Mouse (Mus musculus) kidney, adult 8-10 months (tissue): Measurements from ENCODE around the gene Rab25.

ENCODE experiments used
- DNase-seq, 2 experiments: peaks; one replicate each; pipeline ENCODE4 v3.0.0; 2022

The Rab25 gene

DNA sequence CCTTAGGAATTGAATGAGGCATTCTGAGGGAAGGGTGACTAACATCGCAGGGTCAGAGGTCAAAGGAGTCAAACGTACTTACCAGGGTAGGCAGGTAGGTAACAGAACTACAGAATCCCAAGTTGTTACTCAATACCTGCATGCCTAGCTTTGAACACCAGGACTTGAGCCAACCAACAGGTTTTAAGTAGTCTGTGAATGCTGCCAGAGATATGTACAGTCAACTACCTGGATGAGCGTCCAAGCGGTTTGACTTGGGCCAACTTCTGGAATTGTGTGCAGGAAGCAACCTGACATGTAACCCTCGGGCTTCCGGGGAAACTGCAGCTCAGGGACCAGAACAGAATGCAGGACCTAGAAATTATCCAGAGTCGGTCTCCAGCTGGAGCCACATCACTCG is 25.1 kb downstream of the Rab25 start:
- DNase-seq = no peak

DNA sequence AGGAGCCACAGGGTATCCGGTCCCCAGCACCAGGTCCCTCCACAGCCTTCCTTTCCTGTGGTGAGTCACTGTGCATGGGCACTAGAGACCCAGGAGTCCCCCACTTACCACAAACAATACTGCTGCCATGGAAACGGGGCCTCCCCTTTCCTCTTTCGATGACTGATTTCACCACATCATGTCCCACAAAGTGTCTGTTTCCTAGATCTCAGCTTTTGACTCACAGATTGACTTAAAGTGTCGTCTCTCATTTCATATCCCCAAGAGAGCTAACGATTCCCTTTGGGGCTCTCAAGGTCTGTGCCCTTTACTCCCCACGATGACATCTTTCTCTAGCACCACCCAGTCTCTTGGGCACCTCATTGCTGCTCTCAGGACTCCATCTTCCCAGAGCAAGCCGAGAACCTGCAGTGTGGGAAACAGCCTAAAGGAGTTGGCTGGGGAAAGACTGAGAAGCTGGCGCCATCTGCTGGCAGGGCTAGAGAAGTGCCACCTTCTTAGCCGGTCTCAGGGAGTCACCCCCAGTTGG is 26.2 kb downstream of the Rab25 start:
- DNase-seq = peak in 1 of 2 experiments; percentile 60

DNA sequence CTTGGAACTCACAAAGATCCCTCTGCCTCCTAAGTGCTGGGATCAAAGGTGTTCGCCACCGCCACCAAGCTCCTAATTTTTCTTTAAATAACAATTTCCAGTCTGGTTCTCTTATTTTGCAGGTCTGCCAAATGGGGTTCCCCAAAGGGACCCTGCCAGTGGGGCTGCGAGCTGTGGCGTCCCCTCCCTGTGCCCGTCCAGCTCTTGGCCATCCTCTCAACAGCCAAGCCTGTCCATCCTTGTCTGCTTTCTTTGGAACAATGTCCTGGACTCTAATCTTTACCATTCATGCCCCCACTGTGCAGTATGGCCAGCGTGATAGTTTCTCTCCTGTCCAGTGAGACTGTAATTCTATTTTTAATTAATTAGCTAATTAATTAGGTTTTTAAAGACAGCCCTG is 26.9 kb downstream of the Rab25 start:
- DNase-seq = no peak

DNA sequence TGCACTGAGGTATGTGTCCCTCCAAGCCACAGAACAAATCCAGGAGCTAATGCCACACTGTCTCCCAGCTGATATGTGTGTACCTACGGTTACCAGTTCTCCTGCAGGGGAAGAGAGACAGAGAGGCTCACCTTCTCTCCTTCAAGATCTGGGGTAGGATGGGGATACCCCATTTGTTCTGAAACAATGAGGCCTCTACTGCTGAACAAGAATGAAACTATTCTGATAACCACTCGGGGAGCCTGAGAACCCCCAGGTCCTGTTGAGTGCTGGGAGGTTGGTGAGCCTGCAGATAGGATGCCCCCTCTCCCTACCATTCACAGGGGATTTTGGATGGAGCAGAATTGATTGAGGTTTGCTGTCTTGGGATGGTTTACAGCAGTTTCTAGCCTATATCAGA is 28.0 kb downstream of the Rab25 start:
- no peak for DNase-seq

DNA sequence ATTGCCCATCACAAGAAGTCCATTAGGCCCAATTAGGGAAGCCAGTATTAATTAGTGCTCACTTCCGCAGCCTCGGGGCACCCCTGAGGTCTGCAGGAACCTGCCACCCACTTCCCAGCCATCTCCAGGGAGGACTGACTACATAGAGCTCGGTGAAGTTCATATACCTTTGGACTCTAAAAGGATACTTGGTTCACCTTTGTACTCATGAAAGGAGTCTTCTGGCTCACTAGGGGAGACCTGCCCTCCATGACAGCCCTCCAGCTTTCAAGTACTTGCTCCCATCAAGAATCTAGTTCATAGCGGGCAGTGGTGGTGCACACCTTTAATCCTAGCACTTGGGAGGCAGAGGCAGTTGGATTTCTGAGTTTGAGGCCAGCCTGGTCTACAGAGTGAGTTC is 29.7 kb downstream of the Rab25 start:
- no peak for DNase-seq

DNA sequence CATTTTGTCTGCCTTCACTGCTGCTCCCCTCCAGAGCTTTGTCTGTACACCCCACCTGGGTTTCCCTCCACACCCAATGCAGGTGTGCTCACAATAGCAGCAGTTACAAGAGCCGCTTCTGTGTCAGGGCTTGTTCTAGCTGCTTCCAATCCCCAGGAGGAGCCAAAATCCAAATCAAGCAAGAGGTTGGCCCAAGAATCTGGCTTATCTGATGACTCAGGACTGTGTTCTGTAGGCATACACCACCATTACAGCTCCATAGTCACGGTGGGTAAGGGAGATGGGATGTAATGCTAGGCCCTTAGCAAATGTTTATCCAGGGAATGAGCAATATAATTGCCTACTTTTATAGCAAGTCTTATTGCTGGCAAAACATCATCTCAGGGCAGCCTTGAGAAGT is 31.7 kb downstream of the Rab25 start:
- DNase-seq = no peak

DNA sequence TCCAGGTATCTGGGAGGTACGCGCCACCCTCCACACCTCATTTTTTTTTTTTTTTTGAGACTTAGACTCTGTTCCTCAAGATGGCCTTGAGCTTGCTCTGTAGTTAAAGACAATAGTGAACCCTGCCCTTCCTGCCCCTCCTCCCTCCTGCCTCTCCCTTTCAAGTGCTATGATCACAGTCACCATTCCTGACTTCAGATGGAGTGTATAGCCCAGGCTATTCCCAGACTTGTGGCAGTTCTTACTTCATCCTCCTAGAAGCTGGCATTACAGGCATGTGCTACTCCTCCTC is 33.1 kb downstream of the Rab25 start:
- no peak for DNase-seq

DNA sequence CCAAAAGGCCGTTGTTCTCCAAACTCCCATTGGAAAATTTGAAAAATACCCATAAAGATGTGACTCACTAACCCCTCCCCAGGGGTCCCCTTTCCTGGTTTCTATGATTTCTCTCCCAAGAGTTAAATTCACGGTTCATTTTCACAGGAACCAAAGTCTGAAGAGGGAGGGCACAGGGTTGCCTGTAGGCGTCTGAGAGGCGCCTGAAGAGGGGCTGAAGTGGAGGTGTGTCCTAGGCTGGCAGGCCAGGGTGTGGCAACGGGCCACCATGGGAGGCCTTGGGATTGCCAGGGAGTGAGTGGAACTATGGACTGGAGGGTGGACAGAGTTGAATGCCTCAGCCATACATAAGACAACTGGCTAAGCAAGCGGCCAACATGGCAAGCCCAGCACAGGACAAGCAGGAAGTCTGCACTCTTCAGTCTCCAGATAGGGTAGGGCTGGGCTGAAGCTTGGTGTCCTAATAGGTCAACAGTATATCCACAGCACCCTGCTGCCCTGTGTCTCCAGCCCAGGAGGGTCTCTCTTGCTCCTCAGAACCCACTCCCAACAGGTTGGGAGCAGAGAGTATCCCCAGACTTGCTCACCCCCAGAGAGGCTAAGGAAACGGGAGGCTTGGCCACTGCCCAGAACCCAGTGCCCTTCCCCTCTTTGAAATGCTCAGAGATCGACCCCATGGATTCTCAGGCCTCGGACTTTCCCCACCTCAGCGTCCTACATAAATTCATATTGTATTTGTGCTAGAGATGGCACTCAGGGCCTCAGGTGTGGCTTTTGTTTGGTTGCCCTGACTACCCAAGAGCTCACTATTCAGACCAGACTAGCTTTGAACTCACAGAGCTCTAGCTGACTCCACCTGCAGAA is 33.6 kb downstream of the Rab25 start:
- DNase-seq = no peak

DNA sequence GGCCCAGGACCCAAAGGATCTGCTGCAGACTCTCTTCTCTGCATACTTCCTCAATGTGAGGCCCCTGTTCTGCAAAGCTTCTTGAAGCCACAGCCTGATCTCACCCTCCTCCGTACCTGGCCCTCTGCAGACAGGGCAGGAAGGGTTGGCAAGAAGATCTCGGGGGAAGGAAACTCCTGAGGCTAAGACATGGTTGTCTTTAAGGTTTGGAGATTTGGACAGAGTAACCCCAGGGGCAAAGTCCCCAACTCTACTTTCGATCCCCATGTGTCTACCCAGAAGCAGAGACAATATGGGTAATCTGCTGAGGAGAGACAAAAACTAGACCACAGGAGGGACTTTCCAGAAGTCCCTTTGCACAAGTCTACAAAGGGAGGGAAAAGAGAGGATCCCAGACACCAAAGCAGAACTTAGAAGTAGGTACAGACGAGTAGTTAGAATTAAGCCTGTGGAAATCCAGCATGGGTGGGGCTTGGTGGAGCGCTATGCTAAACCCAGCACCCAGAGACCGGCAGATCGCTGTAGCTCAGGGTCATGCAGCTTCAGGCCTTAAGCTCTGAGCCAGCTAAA is 34.5 kb downstream of the Rab25 start:
- no peak for DNase-seq

DNA sequence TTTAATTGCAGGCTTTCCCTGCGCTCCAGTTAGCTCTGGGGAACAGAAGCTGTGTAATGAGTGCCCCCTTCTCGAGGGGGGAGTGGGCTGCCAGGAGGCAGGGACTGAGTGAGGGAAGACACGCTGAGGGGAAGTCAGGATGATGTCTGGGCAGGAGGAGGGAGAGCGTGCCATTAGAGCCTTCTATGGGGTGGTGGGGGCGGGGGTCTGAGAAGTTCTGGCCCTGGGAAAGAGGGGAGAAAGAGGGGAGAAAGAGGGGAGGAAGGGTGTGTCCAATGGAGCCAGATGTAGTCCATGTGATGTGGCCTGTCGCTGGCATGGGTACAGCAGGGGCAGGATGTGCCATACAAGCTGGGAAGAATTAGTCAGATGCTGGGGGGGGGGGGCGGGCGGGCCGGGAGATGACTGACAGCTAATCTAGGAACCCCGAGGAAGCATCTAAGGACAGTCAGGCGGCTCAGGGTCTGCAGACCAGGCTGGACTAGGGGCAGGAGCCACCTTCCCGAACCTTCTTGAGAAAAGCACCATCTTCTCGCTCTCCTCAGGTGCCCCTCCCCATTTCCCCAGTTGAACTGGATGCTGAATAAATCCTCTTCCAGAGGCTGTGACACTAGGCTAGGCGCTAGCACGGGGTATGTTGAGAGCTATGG is 35.1 kb downstream of the Rab25 start:
- DNase-seq = no peak

DNA sequence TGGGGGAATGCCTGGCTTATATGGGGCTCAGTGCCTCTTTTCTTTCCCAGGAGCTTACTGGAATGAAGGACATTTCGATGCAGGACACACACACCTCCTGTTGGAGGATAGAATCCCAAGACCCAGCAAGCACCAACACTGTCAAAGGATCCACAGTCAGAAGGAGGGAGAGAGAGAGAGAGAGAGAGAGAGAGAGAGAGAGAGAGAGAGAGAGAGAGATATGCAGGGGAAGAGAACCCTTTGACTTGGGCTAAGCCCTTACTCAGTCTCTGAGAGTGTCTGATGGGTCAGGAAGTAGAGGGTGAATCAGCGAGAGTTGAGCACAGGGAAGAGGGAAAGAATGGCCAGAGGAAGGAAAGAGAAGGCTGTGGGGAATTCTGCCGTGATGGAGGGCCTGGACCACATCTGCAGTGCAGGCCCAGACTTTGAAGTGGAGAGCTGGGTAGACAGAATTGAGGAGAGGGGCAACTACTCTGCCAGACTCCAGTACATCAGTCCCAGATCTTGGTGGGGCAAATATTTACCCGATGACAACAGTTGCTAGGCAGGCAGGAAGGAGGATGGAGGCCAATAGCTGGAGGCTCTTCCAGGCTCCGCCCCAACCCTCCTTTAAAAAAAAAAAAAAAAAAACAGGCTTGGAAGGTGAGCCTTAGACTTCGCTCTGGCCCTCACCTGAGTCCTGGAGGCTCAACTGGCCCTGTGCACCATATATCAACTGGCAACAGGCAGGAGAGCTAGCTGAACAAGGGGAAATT is 35.8 kb downstream of the Rab25 start:
- DNase-seq = no peak

DNA sequence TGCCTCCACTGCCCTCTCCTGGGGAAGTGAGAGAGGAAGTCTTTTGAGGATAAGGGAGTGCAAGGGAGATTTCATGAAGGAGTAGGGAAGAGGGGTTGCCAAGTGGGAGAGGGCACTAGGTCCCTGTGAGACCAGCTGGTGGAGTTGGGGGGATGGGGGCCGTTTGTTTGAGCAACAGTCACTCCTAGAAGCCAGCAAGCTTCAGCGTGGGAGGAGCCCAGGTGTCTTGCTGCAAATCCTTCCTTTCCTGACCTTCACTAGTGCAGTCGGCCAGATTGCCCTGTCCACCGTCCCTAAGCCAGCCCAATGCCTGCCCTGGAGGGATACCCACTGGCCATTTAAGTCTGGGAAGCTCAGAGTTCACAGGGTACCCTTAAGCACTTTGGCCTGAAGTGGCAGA is 36.5 kb downstream of the Rab25 start:
- no peak for DNase-seq

DNA sequence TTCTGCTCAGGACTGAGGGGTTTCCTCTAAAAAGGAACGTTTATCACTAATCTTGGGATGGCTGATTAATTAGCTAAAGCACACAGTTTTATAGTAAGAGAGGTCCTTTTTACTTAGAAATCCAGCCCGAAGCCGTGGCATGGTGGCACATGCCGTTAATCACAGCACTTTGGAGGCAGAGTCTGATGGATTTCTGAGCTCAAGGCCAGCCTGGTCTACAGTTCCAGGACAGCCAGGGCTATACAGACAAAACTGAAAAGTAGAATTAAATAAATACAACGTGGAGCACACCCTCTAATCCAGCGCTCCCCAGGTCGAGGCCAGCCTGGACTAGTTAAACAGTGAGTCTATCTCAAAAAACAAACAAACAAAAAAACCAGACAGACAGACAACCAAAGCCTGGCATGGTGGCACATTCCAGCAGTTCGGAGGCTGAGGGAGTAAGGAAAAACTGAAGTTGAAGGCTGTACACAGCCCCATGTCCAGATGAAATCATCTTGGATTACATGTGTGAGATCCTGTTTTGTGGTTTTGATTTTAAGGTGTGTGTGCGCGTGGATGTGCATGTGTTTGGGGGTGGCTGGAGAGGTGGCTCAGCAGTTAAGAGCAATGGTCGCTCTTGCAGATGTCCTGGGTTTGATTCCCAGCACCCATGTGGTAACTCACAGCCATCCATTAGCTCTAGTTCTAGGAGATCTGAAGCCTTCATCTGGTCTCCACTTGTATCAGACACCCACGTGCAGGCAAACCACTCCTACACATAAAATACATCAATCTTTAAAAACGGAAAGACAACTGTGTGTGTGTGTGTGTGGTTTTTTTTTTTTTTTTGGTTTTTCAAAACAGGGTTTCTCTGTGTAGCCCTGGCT is 37.4 kb downstream of the Rab25 start:
- no peak for DNase-seq

DNA sequence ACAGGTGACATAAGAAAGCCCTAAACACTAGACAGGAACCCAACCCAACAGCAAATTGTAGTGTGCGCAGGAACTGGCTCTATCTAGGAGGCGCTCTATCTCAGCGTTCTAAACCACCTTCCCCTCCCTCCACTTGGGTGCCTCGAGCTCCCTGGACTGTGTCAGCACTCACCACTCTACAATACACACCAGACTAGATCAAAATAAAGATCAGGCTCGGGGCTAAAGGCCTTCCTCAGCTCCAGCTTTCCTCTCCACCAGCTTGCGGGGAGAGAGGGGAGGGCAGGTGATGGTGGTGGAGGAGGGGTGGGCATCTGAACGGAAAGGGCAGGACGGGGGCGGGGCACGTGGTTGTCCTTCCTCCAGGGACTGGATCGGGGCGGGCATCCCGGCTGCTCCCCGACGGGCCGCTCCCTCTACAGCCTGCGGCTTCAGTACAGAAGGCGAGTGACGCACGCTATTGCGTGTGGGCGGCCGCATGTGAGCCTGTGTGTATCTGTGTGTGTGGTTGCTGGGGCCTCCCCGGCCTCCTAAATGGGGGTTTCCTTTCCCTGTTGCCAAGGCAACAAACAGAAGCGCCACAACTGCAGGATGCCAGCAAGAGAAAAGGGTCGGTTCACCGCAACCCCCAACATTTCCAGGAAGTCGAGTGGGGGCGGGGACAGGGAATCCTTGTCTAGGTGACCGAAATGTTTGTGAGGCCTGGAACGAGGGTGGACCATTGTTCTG is 38.2 kb downstream of the Rab25 start, which contains the start of gene Lmna:
TSS of gene Lmna (minus strand) at position 265 of the 729 bp plus-strand sequence.
- DNase-seq = peak; percentile 93 to 94

DNA sequence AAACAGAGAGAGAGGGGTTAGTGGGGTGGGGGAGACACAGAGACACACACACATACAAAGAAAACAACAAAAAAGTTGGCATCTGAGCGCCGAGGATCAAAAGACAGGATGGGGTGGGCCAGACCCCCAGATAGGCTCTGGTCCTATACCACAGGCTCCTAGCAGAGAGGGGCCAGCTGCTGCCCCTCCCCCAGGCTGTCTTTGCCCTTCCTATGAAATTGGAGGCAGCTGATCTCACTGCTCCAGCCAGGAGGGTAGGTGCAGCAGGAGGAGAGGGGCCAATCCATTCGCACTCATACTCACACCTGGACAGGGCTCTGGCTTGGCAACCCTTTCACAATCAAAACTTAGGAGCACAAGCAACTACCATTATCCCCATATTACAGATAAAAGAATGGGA is 38.9 kb downstream of the Rab25 start:
- DNase-seq = no peak

DNA sequence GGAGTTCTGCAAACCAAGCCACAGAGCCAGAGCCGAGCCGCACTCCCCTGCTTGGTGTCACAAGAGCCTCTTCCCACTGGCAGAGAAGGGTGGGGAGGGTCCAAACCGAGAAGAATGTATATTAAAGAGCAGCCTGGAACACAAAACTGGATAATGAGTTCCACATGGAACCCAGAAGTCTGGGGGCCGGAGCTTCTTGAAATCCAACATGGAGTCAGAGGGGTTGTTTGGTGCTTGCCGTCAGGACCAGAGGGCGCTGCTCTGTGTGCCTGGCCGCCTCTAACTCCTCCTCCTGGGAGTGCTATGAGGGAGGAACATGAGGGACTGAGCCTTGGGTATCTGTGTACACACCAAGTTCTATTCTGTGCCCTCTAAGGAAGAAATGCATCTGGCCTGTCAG is 42.3 kb downstream of the Rab25 start:
- DNase-seq = no peak

DNA sequence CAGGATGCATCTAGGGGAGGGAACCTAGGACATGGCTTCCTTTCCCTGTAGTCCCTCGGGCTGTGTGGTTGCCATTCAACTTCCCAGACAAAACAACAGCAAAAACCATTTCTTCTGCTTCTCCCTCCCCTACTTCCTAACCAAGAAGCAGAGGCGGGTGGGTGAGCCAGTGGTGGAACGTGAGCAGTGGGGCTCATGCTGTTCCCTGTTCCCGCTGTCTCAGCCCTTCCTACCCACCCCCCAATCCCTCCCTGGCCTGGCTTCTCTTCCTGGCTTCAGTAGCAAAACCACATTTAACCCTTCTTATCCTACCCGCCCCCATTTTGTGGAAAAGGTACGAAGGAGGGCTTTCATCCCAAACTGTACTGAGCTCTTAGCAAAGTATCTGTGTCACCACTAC is 43.0 kb downstream of the Rab25 start:
- DNase-seq = no peak

DNA sequence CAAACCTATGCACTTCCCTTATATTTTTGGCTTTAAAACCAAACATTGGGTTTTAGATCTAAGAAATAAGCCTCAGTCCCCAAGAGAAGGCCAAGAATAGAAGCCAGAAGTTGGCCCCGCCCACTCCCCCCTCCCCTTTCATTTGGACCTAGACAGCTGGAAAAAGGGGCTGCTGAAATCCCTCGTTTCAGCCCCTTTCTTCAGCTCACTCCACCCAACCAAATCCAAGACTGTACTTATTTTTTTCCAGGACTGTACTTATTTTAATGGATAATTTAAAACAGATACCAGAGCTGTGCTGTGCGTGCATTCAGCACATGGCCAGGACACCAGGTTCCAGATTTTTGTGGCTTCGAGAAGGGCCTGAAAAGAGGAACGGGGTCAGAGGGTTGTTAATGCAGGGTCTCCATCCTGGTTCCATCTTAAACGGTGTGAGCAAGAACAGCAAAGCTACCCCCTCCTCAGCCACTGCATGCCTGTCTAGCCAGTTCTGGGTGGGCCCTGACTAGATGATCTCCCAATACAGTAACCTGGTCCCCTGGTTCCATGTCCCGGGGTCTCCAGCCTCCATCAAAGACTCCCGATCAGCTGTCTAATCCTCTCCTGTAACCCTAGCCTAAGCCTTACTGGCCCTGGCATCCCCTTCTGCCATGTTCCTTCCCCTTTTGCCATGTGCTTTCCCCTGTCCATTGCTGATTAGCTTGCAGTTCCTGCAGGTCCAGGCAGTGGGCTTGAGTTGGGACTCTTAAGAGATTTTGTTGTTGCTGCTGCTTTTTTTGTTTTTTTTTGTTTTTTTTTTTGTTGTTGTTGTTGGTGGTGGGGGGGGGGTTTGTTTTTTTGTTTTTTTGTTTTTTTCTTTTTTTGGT is 44.0 kb downstream of the Rab25 start:
- DNase-seq = no peak

DNA sequence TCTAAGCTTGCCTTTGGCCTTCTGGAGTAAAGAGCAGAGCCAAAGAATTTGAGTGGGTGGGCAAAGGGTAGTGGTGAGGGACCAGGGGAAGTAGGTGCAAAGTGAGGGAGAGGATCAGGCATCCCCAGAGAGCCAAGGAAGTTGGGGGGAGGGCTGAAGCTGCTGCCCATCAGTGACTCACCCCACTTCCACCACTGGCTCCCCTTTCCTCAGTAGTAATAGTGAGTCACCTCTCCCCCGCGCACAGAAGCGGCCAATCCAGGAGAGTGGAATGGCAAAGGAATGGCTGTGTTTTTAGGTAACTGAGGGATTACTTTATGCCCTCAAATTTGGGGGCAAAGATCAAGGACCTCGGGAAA is 44.6 kb downstream of the Rab25 start:
- no peak for DNase-seq

DNA sequence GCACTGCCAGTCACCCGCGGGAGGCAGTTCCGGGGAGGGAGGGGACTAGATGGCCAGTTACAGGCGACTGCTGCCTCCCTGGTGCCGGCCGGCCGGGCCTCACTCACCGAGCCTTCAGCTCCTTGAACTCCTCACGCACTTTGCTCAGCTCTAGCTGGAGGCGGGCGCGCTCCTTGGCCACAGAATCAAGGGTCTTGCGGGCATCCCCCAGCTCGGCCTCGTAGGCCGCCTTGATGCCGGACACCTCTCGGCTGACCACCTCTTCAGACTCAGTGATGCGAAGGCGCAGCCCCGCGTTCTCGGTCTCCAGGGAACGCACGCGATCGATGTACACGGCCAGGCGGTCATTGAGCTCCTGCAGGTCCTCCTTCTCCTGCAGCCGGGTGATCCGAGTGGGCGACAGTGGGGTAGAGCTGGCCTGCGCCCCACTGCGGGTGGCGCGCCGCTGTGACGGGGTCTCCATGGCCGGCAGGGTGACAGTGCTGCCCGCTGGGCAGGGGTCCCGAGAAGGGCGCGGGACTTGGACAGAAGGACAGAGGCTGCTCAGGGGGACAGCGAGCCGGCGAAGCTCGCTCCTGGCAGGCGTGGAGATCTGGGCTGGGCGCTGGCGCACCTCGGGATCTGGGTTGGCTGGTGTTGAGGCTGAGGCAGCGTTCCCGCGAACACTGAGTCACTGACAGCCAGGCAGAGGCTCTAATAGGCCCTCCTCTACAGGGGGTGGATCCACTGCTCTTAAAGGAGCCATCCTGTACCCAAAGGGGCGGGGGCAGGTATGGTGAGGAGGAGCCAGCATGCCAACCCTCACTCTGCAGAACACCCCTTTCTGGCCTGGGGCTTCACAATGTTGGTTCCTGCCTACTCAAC is 45.2 kb downstream of the Rab25 start:
- peak; percentile 94 to 96 for DNase-seq
